Mouse (Mus musculus): ENCODE results near the gene Nupl1. TPM values are rescaled to one million over a fixed set of nuclear protein-coding genes. Genes with fewer than 3 reads are reported as not detected.

The Nupl1 gene
- polyA plus RNA-seq, 1 experiment from 2014 or later = not detected

MicroRNAs encoded within 50 kb of the gene (microRNA counts, 519-probe panel; counts per million panel counts)
- 684 counts per million, percentile 72 among the panel's probes with 10 or more counts for microRNA mmu-miR-719

Small RNA genes within 50 kb of the gene (microRNA-seq; reads per million reads assigned to microRNA genes)
- gene Mir719 = not detected

Other genes with a start within 250 kb of the Nupl1 start
- gene Atp8a2, start 54.3 kb downstream of the Nupl1 start, polyA plus RNA-seq (2016; fragmentation: Nextera tagmentation; extraction: Ambion mirVana) = 0.64 and 2.8 TPM in 2 replicates
- 53.6 and 60.0 TPM in 2 replicates for gene Gm49336, start 76 bp upstream of the Nupl1 start, polyA plus RNA-seq (2016; fragmentation: Nextera tagmentation; extraction: Ambion mirVana)
- gene Mtmr6, start 13.8 kb upstream of the Nupl1 start, polyA plus RNA-seq (2016; fragmentation: Nextera tagmentation; extraction: Ambion mirVana) = 16.7 and 20.9 TPM in 2 replicates
- gene Amer2, start 121.8 kb upstream of the Nupl1 start, polyA plus RNA-seq (2016; fragmentation: Nextera tagmentation; extraction: Ambion mirVana) = 3.0 and 3.4 TPM in 2 replicates

Data from limb, embryonic 10.5 days (tissue).